Mouse (Mus musculus) kidney, postnatal 10 days (tissue): ENCODE data around the gene AC124108.1.

Experiments used
- DNase-seq: peaks from one replicate; pipeline ENCODE4 v3.0.0; 2021; ENCODE audit warnings: mixed read lengths

Gene AC124108.1

DNA sequence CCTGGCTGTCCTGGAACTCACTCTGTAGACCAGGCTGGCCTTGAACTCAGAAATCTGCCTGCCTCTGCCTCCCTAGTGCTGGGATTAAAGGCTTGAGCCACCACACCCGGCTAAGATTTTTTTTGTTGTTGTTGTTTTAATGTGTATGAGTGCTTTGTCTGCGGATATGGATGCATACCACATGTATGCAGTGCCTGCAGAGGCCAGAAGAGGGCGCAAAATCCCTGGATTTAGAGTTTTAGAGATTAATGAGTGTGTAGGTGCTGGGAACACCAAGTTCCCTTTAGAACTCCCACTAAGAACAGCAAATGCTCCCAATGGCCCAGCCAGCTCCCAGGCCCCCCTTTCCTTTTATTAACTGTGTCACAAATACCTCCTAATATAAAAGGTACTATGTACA is 25.4 kb upstream of the AC124108.1 start:
- no peak for DNase-seq

DNA sequence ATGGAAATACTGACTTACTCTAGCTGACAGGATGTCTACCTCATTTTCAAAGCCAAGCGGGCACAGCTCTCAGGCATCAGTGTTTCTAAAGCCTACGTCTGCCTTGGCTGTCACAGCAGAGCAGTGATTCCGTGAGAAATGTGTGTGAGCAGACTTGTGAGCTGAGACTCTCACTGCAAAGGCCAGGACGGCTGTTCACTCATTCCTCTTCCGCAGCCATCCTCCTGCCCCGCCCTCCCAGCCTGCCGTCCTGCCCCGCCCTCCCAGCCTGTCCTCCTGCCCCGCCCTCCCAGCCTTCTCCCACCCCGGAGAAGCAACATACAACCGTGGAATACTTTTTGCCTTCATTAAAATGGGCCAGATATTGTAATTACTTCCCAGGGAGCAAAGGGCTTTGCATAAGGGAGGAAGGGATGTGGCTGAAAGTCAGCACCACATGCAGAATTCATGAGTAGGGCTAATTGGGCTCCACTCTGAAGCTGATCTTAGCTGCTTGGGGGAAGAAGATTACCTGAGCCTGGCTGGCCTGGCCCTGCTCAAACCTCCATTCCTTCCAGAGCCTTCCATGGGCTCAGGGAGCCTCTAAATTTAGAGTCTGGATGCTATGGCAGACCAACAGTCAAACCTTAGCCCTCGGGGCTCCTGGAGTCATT is 23.0 kb upstream of the AC124108.1 start:
- peak; percentile 70 for DNase-seq

- no peak for DNase-seq
Observed at GRCm38 (mm10) chr1:132170698-132171097, 20.6 kb upstream of the AC124108.1 start.

DNA sequence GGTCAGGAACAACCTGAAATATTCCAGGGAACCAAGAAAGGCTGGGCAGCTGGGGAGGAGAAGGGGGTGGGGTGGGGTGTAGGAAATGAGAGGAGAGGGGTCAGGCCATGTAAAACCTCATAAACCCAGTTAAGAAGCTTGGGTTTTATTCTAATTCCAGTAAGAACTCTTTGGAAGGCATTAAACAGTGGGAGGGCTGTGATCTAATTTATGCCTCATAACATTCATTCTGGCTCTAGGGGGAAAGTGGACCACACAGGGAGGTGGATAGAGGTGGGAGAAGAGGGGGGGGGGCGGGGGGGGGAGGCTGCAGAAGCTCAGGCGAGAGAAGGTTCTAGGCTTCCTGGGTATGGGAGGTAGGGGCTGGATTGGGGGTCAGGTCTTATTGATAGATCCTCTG is 19.6 kb upstream of the AC124108.1 start:
- no peak for DNase-seq

DNA sequence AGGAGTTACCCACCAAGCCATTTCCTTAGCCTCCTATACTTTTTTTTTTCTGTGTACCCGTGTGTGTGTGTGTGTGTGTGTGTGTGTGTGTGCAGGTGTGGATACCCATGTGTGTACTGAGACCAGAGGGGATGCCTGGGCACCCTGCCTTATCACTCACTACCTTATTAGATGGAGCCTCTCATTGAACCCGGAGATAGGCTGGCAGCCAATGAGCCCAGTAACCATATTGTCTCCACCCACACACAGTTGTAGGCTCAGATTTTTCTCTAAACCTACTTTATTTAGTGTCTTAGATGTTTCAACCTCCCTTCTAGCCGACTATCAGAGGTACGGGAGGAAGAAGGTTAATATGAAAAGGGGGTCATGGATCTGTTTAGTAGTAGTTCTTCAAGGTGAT is 5.0 kb upstream of the AC124108.1 start:
- DNase-seq = no peak

- peak; percentile 39 for DNase-seq
Observed at GRCm38 (mm10) chr1:132188442-132189066, 2.7 kb upstream of the AC124108.1 start.

- no peak for DNase-seq
Observed at GRCm38 (mm10) chr1:132189231-132189630, 2.0 kb upstream of the AC124108.1 start.

GRCm38 (mm10) chr1:132190040-132190513 is 1.2 kb upstream of the AC124108.1 start:
- peak; percentile 62 for DNase-seq

DNA sequence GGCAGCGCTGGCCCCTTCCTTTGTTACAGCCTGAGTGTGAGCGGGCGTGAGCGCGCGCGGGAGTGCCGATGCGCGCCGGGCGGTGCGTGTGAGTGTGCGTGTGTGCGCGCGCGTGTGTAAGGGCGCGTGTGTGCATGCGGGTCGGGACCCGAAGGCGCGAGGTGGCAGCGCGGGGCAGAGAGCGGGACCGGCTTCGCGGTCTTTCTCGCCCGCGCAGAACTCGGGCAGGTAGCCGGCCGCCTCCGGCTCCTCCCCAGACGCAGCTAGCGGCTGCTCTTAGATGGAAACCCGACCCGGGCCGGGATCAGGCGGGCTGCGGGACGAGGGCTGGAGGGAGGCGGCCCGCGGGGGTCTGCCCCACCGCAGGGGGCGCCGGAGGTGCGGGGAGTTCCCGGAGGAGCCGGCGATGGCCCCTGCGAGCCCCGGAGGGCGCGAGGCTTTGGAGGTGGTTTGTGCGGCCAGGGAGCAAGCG is 600 bp upstream of the AC124108.1 start:
- peak; percentile 40 for DNase-seq

DNA sequence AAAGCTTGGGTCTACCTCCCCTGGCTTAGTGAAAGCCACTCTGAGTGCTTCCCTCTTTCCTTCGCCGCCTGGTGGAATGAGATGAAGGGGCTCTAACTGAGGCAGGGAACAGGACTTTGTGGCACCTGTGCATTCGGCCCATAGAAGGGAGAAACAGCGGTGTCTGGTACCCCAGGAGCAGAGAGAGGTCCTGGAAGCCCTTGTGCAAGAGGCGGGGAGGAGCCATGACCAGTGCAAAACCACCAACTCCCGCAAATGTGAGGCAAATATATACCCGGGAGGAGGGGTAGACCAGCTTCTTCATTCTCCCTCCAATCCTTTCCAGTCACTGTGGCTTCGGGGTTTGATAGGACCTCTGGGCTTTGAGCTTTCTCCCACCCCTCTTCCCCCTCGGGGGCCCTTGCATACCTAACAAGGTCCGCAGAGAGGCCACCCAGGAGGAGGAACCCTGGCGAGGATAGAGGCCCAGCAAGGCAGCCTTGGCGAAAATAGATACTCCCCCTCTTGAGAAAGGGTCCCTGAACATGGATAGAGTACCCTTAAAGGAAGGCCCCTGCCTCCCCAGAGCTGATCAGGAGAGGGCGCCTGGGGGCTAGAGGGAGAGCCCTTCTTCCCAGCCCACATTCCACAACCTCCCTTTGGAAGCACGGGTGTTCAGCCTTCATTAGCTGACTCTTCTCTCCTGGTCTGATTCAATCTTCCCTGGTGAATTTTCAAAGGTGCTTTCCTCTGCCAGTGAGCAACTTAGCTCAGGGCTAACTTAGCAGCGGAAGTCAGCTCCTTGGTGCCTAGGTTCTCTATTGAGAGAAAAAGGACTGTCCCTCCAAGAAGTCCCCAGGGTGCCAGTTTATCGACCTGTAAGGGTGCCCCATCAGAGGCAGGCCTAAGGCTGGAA is 776 bp downstream of the AC124108.1 start:
- DNase-seq = peak; percentile 41

DNA sequence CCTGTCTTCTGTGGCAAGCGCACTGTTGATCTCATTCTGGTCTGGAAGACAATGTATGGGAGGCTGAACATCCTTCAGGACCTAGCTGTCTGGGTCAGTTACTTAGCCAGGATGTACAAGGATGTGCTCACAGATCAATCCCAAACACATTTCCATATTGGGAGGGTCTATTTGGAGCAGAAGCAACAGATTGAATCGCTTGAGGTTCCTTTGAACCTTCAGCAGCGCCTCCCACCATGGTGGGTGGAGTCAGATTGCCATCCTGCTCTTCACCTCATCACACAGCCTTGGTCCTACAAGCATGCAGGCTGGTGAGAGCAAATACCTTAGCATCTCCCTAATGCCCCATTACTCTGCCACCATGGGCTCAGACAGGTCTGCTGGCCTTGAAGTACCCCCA is 2.5 kb downstream of the AC124108.1 start:
- no peak for DNase-seq

DNA sequence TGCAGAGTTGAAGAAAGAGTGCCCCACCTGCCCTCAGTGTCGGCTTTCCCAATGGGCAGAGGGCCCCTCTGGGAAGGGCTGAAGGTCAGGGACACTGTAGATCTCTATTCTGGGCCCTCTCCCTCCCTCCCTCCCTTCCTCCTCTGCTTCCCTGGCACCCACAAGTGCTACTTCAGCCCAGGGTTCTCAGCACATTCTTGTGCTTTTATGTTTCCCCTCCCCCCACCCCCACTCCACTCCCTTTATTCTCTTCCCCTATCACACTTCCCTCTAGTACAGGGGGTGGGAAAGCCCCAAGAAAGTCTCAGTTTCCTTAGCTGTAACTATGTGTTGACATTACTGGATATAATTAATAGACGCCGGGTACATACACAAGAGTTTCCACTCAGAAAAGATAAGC is 3.4 kb downstream of the AC124108.1 start:
- DNase-seq = no peak

GRCm38 (mm10) chr1:132195100-132195499 is 3.8 kb downstream of the AC124108.1 start:
- no peak for DNase-seq

DNA sequence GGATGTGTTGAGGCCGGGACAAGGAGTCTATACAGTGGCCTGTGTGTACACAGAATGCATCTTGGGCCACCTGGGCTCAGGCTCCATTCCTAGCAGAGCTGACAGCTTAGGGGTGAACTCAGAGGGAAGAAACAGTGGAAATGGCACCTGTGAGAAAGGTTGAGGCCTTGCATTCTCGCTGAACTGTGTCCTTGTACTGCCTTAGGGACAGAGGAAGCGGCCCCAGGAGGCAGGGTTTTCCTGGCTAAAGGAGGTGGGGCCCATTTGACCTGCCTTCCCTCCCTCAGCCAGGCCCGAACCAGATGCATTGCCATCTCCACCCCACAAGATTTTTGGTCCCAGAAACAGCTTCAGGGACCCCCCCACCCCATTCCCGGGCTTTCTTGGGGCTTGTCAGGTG is 4.4 kb downstream of the AC124108.1 start:
- no peak for DNase-seq

DNA sequence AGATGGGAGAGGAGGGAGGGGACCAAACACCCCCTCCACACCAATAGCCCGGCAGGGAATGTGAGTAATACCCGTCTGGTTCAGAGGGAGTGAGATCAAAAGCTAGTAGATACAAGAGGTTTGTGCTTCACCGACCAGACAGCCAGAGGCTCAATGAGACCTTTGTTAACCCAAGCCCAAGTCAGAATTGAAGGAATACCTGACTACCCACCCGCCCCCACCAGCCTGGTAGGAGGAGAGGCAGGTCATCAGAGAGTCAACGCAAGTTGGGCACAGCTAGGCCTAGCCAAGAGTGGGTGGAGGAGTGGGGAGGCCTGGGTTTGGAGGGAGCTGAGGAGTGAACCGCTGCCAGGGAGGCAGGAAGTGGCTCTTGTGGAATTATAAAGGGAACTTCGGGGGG is 5.1 kb downstream of the AC124108.1 start:
- DNase-seq = no peak

DNA sequence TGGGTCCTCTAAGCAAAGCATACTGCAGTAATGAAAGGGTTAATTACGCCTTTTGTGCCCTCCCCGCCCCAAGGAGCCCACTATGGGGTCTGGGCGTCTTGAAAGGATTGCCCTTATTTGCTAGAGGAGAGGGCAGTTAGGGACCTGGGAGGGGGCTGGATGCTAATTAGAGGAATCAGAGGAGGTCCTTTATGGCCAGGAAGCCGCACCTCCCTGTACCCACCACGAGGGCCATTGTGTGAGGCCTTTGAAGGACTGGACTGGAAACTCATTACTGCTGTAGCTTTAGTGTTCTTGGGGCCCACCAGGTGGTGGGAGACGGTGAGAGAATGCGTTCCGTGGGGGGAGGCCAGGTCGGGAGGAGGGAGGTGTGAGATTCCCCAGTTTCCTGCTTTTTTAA is 6.4 kb downstream of the AC124108.1 start:
- DNase-seq = no peak

- DNase-seq = no peak
Observed at GRCm38 (mm10) chr1:132198401-132199071, 7.3 kb downstream of the AC124108.1 start.

- no peak for DNase-seq
Observed at GRCm38 (mm10) chr1:132199244-132199643, 8.0 kb downstream of the AC124108.1 start.

- no peak for DNase-seq
Observed at GRCm38 (mm10) chr1:132199934-132200333, 8.7 kb downstream of the AC124108.1 start.

DNA sequence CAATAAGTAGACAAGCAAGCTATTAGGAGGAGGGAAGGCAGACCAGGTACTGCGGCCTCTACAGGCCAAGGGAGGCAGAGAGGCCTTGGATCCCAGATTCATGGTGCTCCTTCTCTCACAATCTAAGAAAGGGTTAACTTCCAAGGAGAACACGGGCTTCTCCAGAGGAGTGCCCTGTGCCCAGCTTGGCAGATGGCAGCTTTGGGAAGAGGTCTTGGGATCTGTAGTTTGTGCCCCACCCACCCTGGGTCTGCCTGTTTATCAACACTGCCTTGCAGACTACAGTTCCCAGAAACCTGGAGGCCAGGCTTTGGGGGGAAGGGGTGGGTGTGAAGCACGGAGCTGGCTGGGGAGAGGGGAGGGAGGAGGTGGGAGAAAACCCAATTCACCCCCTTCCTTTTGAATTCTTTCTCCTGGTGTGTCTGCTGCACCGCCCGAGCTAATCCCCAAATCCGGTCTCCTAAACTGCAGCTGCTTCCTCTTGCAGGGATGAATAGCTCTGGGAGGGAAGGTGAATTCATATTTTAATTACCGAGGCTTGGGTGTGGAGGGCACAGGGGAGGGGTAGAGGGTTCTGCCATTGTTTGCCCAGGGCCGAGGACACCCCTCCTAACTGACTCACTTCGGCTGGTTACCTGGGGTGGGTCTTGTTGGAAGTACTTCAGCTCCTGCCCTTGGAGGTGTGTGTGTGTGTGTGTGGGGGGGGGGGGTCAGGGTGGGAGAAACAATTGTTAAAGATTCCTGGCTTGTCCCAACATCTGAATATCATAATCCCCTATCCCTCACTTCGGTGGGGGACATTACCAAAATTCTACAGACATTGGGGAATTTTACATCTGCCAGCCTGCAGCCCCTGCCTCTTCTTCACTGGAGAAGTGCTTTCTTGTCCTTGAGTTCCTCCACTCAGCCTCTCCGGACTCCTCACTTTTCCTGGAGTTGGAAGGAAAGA is 9.6 kb downstream of the AC124108.1 start:
- no peak for DNase-seq

GRCm38 (mm10) chr1:132201511-132201860 is 10.2 kb downstream of the AC124108.1 start:
- DNase-seq = no peak

GRCm38 (mm10) chr1:132201936-132202335 is 10.7 kb downstream of the AC124108.1 start:
- no peak for DNase-seq
